Mouse (Mus musculus) left cerebral cortex, adult 11 months (tissue): Measurements from ENCODE around the gene 9330182L06Rik.
A peak's percentile ranks its signal among the peaks of the same experiment; 100 is the strongest.

Experiments
- DNase-seq: peaks from one replicate; pipeline ENCODE4 v3.0.0; 2022; ENCODE audit warnings: low spot score

Gene 9330182L06Rik

GRCm38 (mm10) chr5:9265586-9266279 lies at the start of gene 9330182L06Rik:
Gene 9330182L06Rik, plus strand, starts transcription at chr5:9266118.
- DNase-seq, result peak; percentile 68

DNA sequence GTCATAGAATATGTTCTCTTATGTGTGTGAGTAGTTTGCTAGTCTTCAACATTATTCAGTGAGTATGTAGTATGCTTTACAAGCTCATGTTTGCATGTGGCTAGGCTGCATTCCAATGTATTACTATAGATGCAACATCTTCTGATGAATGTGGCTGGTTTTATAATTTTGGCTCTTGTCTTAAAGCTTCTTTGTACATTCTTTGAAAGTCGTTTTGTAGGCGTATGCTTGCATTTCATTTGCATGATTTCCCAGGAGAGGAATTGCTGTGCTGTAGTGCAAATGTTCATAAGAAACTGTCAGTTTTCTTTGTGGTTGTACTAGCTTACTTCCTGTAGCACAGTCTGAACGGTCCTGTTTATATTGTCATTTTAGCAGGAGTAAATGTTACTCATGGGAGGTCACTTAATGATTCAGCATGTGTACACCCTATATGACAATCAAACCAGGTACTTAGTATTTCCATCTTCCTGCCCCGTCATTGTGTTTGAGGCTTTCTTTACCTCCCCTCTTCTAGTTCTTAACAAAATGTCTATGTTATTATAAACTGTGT lies 38.4 kb upstream of the 9330182L06Rik start:
- peak; percentile 3 for DNase-seq

- DNase-seq, result no peak
Measured at GRCm38 (mm10) chr5:9264361-9264760, 1.6 kb upstream of the 9330182L06Rik start.

DNA sequence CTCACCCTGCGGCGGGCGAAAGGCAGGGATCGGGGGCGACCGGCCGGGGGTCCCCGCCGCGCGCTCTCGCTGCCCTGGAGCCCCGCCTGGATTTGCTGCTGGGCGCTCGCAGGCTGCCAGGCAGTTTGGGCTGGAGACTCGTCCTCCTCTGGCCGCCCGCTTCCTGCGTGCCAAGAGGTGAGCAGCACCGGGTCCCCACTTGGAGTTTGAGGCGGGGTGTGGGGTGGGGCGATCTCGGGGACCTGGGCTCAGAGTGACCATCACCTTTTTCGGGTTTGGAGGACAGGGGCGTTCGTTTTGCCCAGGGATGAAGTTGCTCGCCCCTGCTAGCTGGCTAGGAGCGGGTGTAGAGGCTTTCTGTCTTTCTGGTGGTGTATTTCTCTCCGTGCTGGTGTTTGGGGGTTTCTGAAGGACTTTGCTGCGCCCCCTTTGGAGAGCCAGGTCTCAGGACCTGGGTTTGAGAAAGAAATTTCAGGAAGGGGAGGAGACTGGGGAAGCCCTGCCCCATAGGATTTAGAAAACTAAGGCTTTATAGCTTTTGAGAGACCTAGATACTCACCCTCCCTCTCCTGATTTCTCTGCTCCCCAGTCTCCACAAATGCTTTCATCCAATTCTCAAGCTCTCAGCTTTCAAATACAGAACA lies 484 bp downstream of the 9330182L06Rik start:
- DNase-seq, result no peak

- no peak for DNase-seq
Measured at GRCm38 (mm10) chr5:9269666-9270065, 3.7 kb downstream of the 9330182L06Rik start.

GRCm38 (mm10) chr5:9272976-9273375 lies 7.1 kb downstream of the 9330182L06Rik start:
- DNase-seq, result no peak

- peak; percentile 10 for DNase-seq
Measured at GRCm38 (mm10) chr5:9295777-9296549, 30.0 kb downstream of the 9330182L06Rik start.

GRCm38 (mm10) chr5:9296550-9296928 lies 30.6 kb downstream of the 9330182L06Rik start:
- DNase-seq, result no peak

- DNase-seq, result no peak
Measured at GRCm38 (mm10) chr5:9326863-9327262, 60.9 kb downstream of the 9330182L06Rik start.

- no peak for DNase-seq
Measured at GRCm38 (mm10) chr5:9327528-9327927, 61.6 kb downstream of the 9330182L06Rik start.

DNA sequence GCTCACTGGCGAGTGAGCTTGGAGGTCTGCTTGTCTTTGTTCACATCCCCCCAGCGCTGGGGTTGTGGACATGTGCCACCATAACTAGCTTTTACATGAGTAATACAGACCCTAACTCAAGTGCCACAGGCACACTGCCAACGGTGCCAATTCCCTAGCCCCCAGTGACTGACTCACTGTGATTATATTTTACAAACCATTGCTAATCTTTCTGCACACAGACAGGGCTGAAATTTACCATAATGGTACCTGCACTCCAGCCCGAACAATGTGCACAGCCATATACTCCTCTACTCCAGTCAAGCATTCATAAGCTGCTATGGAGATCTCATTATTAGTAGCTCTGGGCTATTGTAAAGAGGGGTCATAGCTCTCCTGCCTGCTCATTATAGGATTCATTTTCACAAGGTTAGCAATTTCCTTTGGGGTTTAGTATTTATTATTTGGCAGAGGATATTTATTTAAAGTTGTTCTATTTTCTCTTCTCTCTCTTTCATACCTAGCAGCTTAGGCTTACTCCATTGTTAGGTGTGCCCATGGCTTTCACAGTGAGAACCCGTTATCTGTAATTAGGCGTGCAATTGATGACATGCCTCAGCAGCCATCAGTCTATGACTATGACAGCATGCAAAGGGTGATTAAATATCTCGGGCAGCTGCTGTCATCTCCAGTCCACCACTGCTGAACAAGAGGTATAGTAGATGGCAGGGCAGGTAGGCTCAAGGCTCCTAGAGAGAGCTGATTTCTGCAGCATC lies 73.0 kb downstream of the 9330182L06Rik start:
- no peak for DNase-seq

- no peak for DNase-seq
Measured at GRCm38 (mm10) chr5:9339511-9340173, 73.7 kb downstream of the 9330182L06Rik start.

GRCm38 (mm10) chr5:9344581-9344980 lies 78.7 kb downstream of the 9330182L06Rik start:
- DNase-seq, result no peak

DNA sequence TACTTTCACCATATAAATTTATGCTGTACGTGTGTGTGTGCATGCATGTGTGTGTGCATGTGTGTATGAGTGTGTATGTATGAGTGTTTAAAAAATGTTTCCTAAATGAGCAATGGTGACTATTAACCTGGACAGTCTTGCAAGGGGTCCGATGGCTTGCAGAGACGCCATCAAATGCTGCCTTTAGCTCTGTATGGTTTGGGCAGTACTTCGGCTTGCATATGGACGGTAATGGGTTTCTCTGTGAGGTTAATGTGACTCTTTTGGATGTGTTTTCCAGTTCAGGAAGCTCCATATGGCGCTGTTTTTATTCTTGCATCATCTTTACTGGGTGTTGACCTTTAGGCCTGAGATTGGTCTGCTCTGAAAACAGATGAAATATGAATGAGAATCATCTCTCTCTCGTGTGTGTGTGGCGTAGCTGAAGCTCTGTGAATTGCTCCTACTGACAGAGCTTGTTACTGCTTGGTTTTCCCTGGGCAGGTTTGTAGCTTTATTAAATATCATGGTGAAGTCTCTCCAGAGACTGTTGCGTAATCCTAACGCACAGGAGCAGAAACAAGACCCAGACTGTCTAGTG lies 79.2 kb downstream of the 9330182L06Rik start:
- no peak for DNase-seq

GRCm38 (mm10) chr5:9345625-9346024 lies 79.7 kb downstream of the 9330182L06Rik start:
- no peak for DNase-seq

DNA sequence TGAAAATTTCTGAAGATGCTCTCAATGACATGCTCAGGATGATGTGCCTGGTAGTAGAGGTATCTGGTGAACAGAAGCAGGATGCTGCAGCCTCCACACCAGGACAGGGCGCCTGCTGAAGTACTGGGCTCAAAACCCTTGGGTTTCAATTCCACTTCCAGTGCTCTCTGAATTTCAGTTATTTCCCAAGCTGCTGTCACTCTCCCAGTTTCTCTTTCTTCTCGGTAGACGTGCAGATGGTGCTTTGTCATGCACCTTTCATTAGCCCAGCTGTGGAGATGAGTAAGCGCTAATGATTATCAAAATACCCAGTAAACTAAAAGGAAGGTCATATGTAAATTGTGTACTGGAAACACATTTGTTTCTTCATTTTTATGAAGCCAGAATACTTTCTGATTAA lies 80.6 kb downstream of the 9330182L06Rik start:
- no peak for DNase-seq

- no peak for DNase-seq
Measured at GRCm38 (mm10) chr5:9352163-9352562, 86.2 kb downstream of the 9330182L06Rik start.

GRCm38 (mm10) chr5:9352646-9353045 lies 86.7 kb downstream of the 9330182L06Rik start:
- DNase-seq, result no peak

DNA sequence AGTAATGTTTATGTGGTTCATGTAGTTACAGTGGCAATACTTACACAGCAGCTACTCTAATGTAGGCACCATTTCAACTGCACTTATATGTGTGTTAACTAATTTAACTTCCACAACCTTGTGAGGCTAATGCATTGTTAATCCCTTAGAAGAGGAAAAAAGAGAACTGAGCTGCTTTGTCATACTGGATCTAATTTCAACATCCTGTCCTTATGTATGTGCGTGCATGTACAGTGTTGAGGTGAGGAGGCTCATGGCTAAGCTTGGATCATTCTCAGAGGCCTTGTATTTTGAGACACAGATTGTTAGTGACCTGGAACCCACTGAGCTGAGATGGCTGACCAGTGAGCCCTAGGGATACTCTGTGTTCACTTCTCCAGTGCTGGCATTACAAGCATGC lies 88.3 kb downstream of the 9330182L06Rik start:
- DNase-seq, result no peak

DNA sequence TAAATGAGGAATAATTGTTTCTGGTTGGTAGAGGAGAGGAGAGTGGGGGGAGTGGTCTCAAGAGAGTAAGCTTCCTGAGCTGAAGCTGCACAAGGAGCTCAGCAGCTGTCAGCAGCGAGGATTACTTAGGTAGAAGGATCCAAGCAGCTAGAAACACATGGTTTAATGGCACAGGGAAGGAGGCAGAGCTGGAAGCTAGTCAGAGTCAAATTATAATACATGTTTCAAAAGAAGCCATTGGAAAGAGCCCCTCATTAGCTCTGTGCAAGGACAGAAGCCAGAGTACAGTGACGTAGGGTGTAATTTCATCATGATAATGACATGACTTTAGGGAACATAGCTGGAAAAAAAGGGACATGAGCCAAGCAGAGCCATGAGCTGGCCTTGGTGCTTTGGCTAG lies 92.2 kb downstream of the 9330182L06Rik start:
- DNase-seq, result no peak
